Mouse (Mus musculus): ENCODE measurements around the gene Srbd1. TPM values are rescaled to one million over a fixed set of nuclear protein-coding genes. Genes with fewer than 3 reads are reported as not detected.

Srbd1 gene
- 6.2 and 8.7 TPM in 2 replicates for polyA plus RNA-seq (2015; fragmentation: Nextera tagmentation; extraction: Ambion mirVana)

GRCm38 (mm10) chr17:86145079-86145951, at the start of gene Srbd1:
Srbd1 (minus strand) TSS chr17:86145175.

GRCm38 (mm10) chr17:86167320-86168230, 22.6 kb upstream of the Srbd1 start, which contains the start of gene Prkce:
Prkce (plus strand) TSS chr17:86167785.

Other genes with a start within 250 kb of the Srbd1 start
- 52.3 and 57.7 TPM in 2 replicates for gene Prkce, start 22.6 kb upstream of the Srbd1 start, polyA plus RNA-seq (2015; fragmentation: Nextera tagmentation; extraction: Ambion mirVana)

Measured in neural tube, postnatal 0 days (tissue).